Mouse (Mus musculus): ENCODE data around the gene Irak4.
A peak's percentile ranks its signal among the peaks of the same experiment; 100 is the strongest.

Irak4 gene

GRCm38 (mm10) chr15:94565854-94566253 lies 22.4 kb downstream of the Irak4 start:
- DNase-seq = no peak

GRCm38 (mm10) chr15:94568496-94569182 lies 25.2 kb downstream of the Irak4 start:
- no peak for DNase-seq

GRCm38 (mm10) chr15:94571501-94571900 lies 28.1 kb downstream of the Irak4 start:
- no peak for DNase-seq

GRCm38 (mm10) chr15:94572746-94573145 lies 29.3 kb downstream of the Irak4 start:
- no peak for DNase-seq

- no peak for DNase-seq
Observed at GRCm38 (mm10) chr15:94574566-94575268, 31.3 kb downstream of the Irak4 start.

- peak; percentile 40 for DNase-seq
Observed at GRCm38 (mm10) chr15:94582000-94582593, 38.7 kb downstream of the Irak4 start.

GRCm38 (mm10) chr15:94583153-94583552 lies 39.7 kb downstream of the Irak4 start:
- DNase-seq = no peak

- DNase-seq = no peak
Observed at GRCm38 (mm10) chr15:94584738-94585137, 41.3 kb downstream of the Irak4 start.

- DNase-seq = no peak
Observed at GRCm38 (mm10) chr15:94587826-94588715, 44.6 kb downstream of the Irak4 start.

- peak; percentile 98 for DNase-seq
Observed at GRCm38 (mm10) chr15:94589219-94590075, 46.0 kb downstream of the Irak4 start, which contains the start of gene Twf1. TSS of gene Twf1 (minus strand) at chr15:94589889.

GRCm38 (mm10) chr15:94590083-94590482 lies 46.6 kb downstream of the Irak4 start:
- no peak for DNase-seq

GRCm38 (mm10) chr15:94591356-94591755 lies 47.9 kb downstream of the Irak4 start:
- no peak for DNase-seq

- peak; percentile 40 for DNase-seq
Observed at GRCm38 (mm10) chr15:94593586-94593985, 50.1 kb downstream of the Irak4 start.

GRCm38 (mm10) chr15:94600145-94600707 lies 56.8 kb downstream of the Irak4 start:
- no peak for DNase-seq

GRCm38 (mm10) chr15:94601339-94601738 lies 57.9 kb downstream of the Irak4 start:
- DNase-seq = peak; percentile 65

GRCm38 (mm10) chr15:94602441-94602840 lies 59.0 kb downstream of the Irak4 start:
- DNase-seq = no peak

GRCm38 (mm10) chr15:94607768-94608167 lies 64.3 kb downstream of the Irak4 start:
- no peak for DNase-seq

GRCm38 (mm10) chr15:94616036-94616435 lies 72.6 kb downstream of the Irak4 start:
- no peak for DNase-seq

GRCm38 (mm10) chr15:94620909-94621308 lies 77.5 kb downstream of the Irak4 start:
- no peak for DNase-seq

GRCm38 (mm10) chr15:94628463-94628829 lies 85.0 kb downstream of the Irak4 start:
- no peak for DNase-seq

GRCm38 (mm10) chr15:94628830-94629601 lies 85.6 kb downstream of the Irak4 start, which contains the start of gene Tmem117:
TSS of gene Tmem117 (plus strand) at chr15:94629232.
- peak; percentile 73 for DNase-seq

Measured in kidney, adult 18-20 months (tissue).